In genomic region chr13:77708514-77709013, GRCm38 (mm10) we compare ENCODE assay signal across 8 mouse cellular contexts. TPM values are rescaled to one million over a fixed set of nuclear protein-coding genes. Genes with fewer than 3 reads are reported as not detected.
DNase-seq lines count a peak whose midpoint lies in the region; ATAC-seq lines count a peak whose summit lies in the region.

No protein-coding gene starts in this region.

- H3K4me1 ChIP-seq in brown adipose tissue, adult 24 weeks (ENCODE audit: control insufficient read depth, insufficient read depth, insufficient read length, low read length), result no peaks in the 10 kb centered on the region
- peaks cover 12% of the 10 kb centered on the region for H3K4me1 ChIP-seq in heart, embryonic 13.5 days
- peaks cover 13% of the 10 kb centered on the region for H3K4me1 ChIP-seq in liver, embryonic 12.5 days
- peaks cover 6% of the 10 kb centered on the region for H3K4me1 ChIP-seq in stomach, embryonic 15.5 days

- WGBS in heart, embryonic 13.5 days, result 0% methylated on average over 35 of the region's 35 CpGs
- 0% methylated on average over 35 of the region's 35 CpGs for WGBS in liver, embryonic 12.5 days (ENCODE audit: insufficient replicate concordance)
- WGBS in stomach, embryonic 15.5 days, result under 1% methylated on average over 35 of the region's 35 CpGs

- peak; percentile 78 for ATAC-seq in heart, embryonic 13.5 days (ENCODE audit: extremely low read depth, insufficient number of reproducible peaks, low FRiP score, low TSS enrichment)
- peak; percentile 95 for ATAC-seq in liver, embryonic 12.5 days
- ATAC-seq in stomach, embryonic 15.5 days (ENCODE audit: insufficient read depth, low FRiP score, low read depth), result peak; percentile 95

- DNase-seq in CD4-positive, CD25-positive, alpha-beta regulatory T cell, adult 2 months (ENCODE audit: low read depth, low spot score), result peak; percentile 94
- peak; percentile 21 for DNase-seq in fat pad, adult 2 months (ENCODE audit: extremely low read depth, low read depth, low spot score)
- DNase-seq in kidney, postnatal 10 days, result peak; percentile 95
- peak; percentile 92 for DNase-seq in natural killer cell, adult 2 months (ENCODE audit: low spot score in 2 of 2)

- no peaks in the 10 kb centered on the region for H3K36me3 ChIP-seq in heart, embryonic 13.5 days
- 0 out of 2 replicates have a peak, but pooled peaks cover 2% of the 10 kb centered on the region for H3K36me3 ChIP-seq in liver, embryonic 12.5 days
- H3K36me3 ChIP-seq in stomach, embryonic 15.5 days, result no peaks in the 10 kb centered on the region

- H3K9ac ChIP-seq in heart, embryonic 13.5 days, result peak overlapping the region; percentile 93
- H3K9ac ChIP-seq in liver, embryonic 12.5 days, result peak overlapping the region; percentile 84
- H3K9ac ChIP-seq in stomach, embryonic 15.5 days, result peak overlapping the region; percentile 64

- peak overlapping the region; percentile 75 for H3K4me3 ChIP-seq in brown adipose tissue, adult 24 weeks (ENCODE audit: insufficient read depth, low read depth, low read length)
- H3K4me3 ChIP-seq in heart, embryonic 13.5 days, result peak overlapping the region; percentile 98
- H3K4me3 ChIP-seq in liver, embryonic 12.5 days, result peak overlapping the region; percentile 89
- H3K4me3 ChIP-seq in stomach, embryonic 15.5 days (replicated peaks), result peak overlapping the region; percentile 88

- no peaks in the 10 kb centered on the region for H3K9me3 ChIP-seq in heart, embryonic 13.5 days
- no peaks in the 10 kb centered on the region for H3K9me3 ChIP-seq in liver, embryonic 12.5 days (replicated peaks)
- H3K9me3 ChIP-seq in stomach, embryonic 15.5 days, result no peaks in the 10 kb centered on the region

- H3K4me2 ChIP-seq in heart, embryonic 13.5 days, result peak overlapping the region; percentile 90
- H3K4me2 ChIP-seq in liver, embryonic 12.5 days, result peak overlapping the region; percentile 73
- peak overlapping the region; percentile 69 for H3K4me2 ChIP-seq in stomach, embryonic 15.5 days

- H3K27me3 ChIP-seq in heart, embryonic 13.5 days (replicated peaks), result no peaks in the 10 kb centered on the region
- no peaks in the 10 kb centered on the region for H3K27me3 ChIP-seq in liver, embryonic 12.5 days (replicated peaks)
- no peaks in the 10 kb centered on the region for H3K27me3 ChIP-seq in stomach, embryonic 15.5 days (replicated peaks)

- peak overlapping the region; percentile 25; the same call in 1 of the 2 replicates for H3K27ac ChIP-seq in brown adipose tissue, adult 24 weeks (replicated peaks; ENCODE audit: low read depth, low read length)
- H3K27ac ChIP-seq in heart, embryonic 13.5 days (replicated peaks), result peak overlapping the region; percentile 36; the same call in 1 of the 2 replicates
- peak overlapping the region; percentile 76 for H3K27ac ChIP-seq in liver, embryonic 12.5 days
- peak overlapping the region; percentile 61; the same call in 1 of the 2 replicates for H3K27ac ChIP-seq in stomach, embryonic 15.5 days

RNA-seq across cellular contexts. Expression of gene Fam172a, which starts 6.7 kb away (rescaled TPM):
- polyA plus RNA-seq in brown adipose tissue, adult 24 weeks (2012; ENCODE audit: insufficient read depth, insufficient read length, missing spikeins), result 7.9 and 8.9 TPM in 2 replicates
- polyA plus RNA-seq in heart, embryonic 13.5 days (2015; fragmentation: Nextera tagmentation; extraction: Ambion mirVana), result 19.3 and 19.7 TPM in 2 replicates
- 15.6 and 16.7 TPM in 2 replicates for polyA plus RNA-seq in liver, embryonic 12.5 days (2016; fragmentation: Nextera tagmentation; extraction: Ambion mirVana)
- 33.7 and 37.8 TPM in 2 replicates for polyA plus RNA-seq in stomach, embryonic 15.5 days (2015; fragmentation: Nextera tagmentation; extraction: Ambion mirVana)

Comparison
In these comparisons a context has a peak if more than half of its experiments do, and no peak if none do; other contexts are left out.
1. Peak in every context shown above with its lines: DNase-seq, ATAC-seq, H3K4me3 ChIP-seq and H3K27ac ChIP-seq.
2. DNase-seq: peak in every context shown above with its lines; median percentile 95 in kidney, postnatal 10 days; 94 in CD4-positive, CD25-positive, alpha-beta regulatory T cell, adult 2 months; 92 in natural killer cell, adult 2 months; 21 in fat pad, adult 2 months.
3. H3K27ac ChIP-seq: peak in every context shown above with its lines; median percentile 76 in liver, embryonic 12.5 days; 61 in stomach, embryonic 15.5 days; 36 in heart, embryonic 13.5 days; 25 in brown adipose tissue, adult 24 weeks.